Mouse (Mus musculus) hindbrain, embryonic 12.5 days (tissue): ENCODE measurements around the gene Acan. TPM values are rescaled to one million over a fixed set of nuclear protein-coding genes. Genes with fewer than 3 reads are reported as not detected.

Experiments used
- ATAC-seq: fragments of 200-750 bp; cut with Nextera tagmentation; 2 replicates; pipeline ENCODE4 v1.8.0; 2017; ENCODE audit warnings: moderate TSS enrichment; ENCODE audit not compliant: low FRiP score
- H3K27ac ChIP-seq: fragments of 300-500 bp; sonication (generic); 2 replicates; pipeline ENCODE4 v1.5.1; 2016; ENCODE audit warnings: mild to moderate bottlenecking
- H3K27me3 ChIP-seq: fragments of 300-500 bp; sonication (generic); 2 replicates; pipeline ENCODE4 v1.6.1; 2016; ENCODE audit warnings: mild to moderate bottlenecking
- H3K36me3 ChIP-seq: fragments of 300-500 bp; sonication (generic); 2 replicates; pipeline ENCODE4 v1.6.1; 2016; ENCODE audit warnings: mild to moderate bottlenecking
- H3K4me1 ChIP-seq: fragments of 300-500 bp; sonication (generic); 2 replicates; pipeline ENCODE4 v1.6.1; 2016
- H3K4me2 ChIP-seq: fragments of 300-500 bp; sonication (generic); replicated peaks from 2 replicates; pipeline ENCODE4 v1.6.1; 2016; ENCODE audit warnings: mild to moderate bottlenecking
- H3K4me3 ChIP-seq: fragments of 300-500 bp; sonication (generic); 2 replicates; pipeline ENCODE4 v1.5.1; 2016; ENCODE audit warnings: mild to moderate bottlenecking
- H3K9ac ChIP-seq: fragments of 300-500 bp; sonication (generic); 2 replicates; pipeline ENCODE4 v1.6.1; 2016; ENCODE audit warnings: mild to moderate bottlenecking, moderate library complexity
- H3K9me3 ChIP-seq: fragments of 300-500 bp; sonication (generic); replicated peaks from 2 replicates; pipeline ENCODE4 v1.6.1; 2016; ENCODE audit warnings: mild to moderate bottlenecking
- WGBS: fragments of 180-500 bp; shearing (Covaris S2); methylation state at CpG from one replicate; pipeline ENCODE4 v1.1.7; 2016; 5-methylcytosine and 5-hydroxymethylcytosine counted together
- polyA plus RNA-seq: library from polyadenylated mRNA; unstranded; fragments of >200 nt; fragmentation: Nextera tagmentation; extraction: Ambion mirVana; gene quantifications from 2 replicates; pipeline ENCODE4 v1.2.1, GENCODE M21; 2016

Gene Acan
- polyA plus RNA-seq = 4.4 and 11.8 TPM in 2 replicates

DNA sequence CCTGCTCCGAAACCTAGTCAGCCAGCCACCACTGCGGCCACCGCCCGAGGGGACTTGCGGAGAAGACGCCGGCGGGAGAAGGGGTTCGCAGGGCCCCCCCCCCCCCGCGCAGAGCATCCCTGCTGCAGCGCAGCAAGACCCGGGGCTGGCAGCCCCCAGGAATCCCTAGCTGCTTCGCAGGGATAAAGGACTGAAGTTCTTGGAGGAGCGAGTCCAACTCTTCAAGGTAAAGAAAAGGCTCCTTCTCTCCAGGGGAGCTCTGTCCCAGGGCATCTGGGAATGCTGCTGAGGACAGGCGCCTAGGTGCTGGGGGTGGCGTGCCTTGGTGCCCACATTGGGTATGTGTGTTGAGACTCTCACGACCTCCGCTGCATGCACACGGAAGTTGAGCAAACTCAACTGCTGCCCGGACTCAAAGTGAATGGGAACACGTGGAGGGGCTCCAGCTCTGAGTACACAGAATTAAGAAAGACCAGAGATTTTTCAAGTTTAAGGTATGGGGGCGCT lies at the start of gene Acan:
Acan (plus strand) TSS at position 101 of the 507 bp plus-strand sequence.
- no peaks in the 10 kb centered on the region for H3K36me3 ChIP-seq
- H3K27ac ChIP-seq = no peak within 1 kb of the TSS
- peak within 1 kb of the TSS; percentile 46 for H3K9ac ChIP-seq
- under 1% methylated on average over 17 of the region's 23 CpGs for WGBS
- peaks cover 14% of the 10 kb centered on the region for H3K4me1 ChIP-seq
- H3K9me3 ChIP-seq = no peaks in the 10 kb centered on the region
- H3K27me3 ChIP-seq = peaks cover 76% of the 10 kb centered on the region
- peak within 1 kb of the TSS; percentile 97 for H3K4me2 ChIP-seq
- 0 out of 2 replicates have a peak, but pooled peaks have one; percentile 26 for ATAC-seq
- peak within 1 kb of the TSS; percentile 55 for H3K4me3 ChIP-seq

- WGBS = 69% methylated on average over 9 of the region's 9 CpGs
- H3K9me3 ChIP-seq = no peaks in the 10 kb centered on the region
- no peaks in the 10 kb centered on the region for H3K4me1 ChIP-seq
- H3K27ac ChIP-seq = no peak overlapping the region
- no peaks in the 10 kb centered on the region for H3K27me3 ChIP-seq
- no peak overlapping the region for H3K9ac ChIP-seq
- H3K4me3 ChIP-seq = no peak overlapping the region
- ATAC-seq = no peak
- H3K4me2 ChIP-seq = no peak overlapping the region
- H3K36me3 ChIP-seq = no peaks in the 10 kb centered on the region
Observed at GRCm38 (mm10) chr7:79021293-79021905, 31.9 kb upstream of the Acan start.

DNA sequence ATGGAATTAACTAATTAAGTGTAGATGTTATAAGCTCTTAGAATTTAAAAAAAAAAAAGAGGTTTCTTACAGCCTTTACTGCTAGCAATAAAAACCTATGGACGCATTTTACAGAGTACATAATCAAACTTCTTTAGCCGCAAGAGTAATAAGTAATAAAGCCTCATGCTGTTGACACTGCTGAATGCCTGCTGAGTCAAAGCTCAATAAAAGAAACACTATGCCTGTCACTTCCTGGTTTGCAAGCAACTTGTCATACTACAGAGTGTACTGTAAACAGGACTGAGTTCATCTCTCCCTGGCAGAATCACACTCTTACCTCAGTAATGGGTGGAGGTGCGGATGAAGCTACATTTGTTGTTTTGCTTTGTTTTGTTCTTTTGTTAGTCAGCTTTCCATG lies 24.1 kb upstream of the Acan start:
- H3K9ac ChIP-seq = no peak overlapping the region
- H3K27ac ChIP-seq = no peak overlapping the region
- no peaks in the 10 kb centered on the region for H3K4me1 ChIP-seq
- no peaks in the 10 kb centered on the region for H3K9me3 ChIP-seq
- no peaks in the 10 kb centered on the region for H3K27me3 ChIP-seq
- no peak overlapping the region for H3K4me2 ChIP-seq
- H3K36me3 ChIP-seq = no peaks in the 10 kb centered on the region
- H3K4me3 ChIP-seq = no peak overlapping the region
- no peak for ATAC-seq
- 91% methylated on average over 3 of the region's 3 CpGs for WGBS

DNA sequence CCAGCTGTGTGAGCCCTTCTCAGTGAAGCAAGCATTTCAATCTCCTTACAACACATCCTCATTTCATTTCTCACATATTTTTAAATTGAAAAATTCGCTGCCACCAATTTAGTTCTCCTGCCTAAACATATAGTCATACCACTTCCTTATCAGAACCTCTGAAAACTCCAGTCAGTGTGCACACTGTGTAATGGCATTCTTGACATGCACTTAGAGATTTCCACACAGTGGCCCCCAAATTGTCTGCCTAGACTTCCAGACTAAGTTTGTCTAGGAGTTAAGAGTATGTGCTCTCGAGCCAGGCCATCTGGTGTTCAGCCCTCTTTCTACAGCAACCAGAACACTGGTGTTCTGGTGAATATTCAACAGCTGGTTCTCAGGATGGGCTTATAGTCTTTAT lies 19.5 kb upstream of the Acan start:
- Histone ChIP-seq H3K4me3 (no peak overlapping the region), H3K27ac (no peak overlapping the region), H3K4me2 (no peak overlapping the region), H3K36me3 (no peaks in the 10 kb centered on the region), H3K27me3 (no peaks in the 10 kb centered on the region), H3K9me3 (no peaks in the 10 kb centered on the region), H3K4me1 (no peaks in the 10 kb centered on the region), H3K9ac (no peak overlapping the region)
- 77% methylated on average over 2 of the region's 2 CpGs for WGBS
- no peak for ATAC-seq

DNA sequence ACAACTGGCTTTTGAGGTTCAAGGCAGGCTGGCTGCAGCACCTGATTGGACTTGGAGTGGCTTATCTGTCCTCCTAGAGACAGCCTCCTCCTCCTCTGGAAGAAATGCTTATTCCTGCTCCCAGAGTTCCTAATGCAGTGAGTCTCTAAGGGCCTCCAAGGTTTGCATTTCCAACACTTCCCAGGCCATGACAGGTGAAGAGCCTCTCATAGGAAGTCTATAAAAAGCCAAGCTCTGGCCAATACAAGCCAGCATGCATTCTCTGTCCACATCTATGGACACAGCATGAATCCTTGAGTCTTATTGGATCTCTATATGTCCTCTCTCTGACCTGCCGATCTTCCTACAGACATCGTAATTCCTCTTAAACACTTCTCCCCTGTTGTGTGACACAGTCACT lies 18.8 kb upstream of the Acan start:
- Histone ChIP-seq H3K36me3 (no peaks in the 10 kb centered on the region), H3K4me3 (no peak overlapping the region), H3K4me2 (no peak overlapping the region), H3K27ac (no peak overlapping the region), H3K4me1 (no peaks in the 10 kb centered on the region), H3K9ac (no peak overlapping the region), H3K9me3 (0 out of 2 replicates have a peak, but pooled peaks cover 6% of the 10 kb centered on the region), H3K27me3 (no peaks in the 10 kb centered on the region)
- WGBS = 82% methylated on average over 2 of the region's 2 CpGs
- ATAC-seq = no peak

- Histone ChIP-seq H3K4me3 (no peak overlapping the region), H3K9ac (no peak overlapping the region), H3K4me2 (no peak overlapping the region; the same call in 1 of the 2 replicates), H3K4me1 (peaks cover 14% of the 10 kb centered on the region), H3K27ac (no peak overlapping the region), H3K9me3 (no peaks in the 10 kb centered on the region), H3K27me3 (peaks cover 76% of the 10 kb centered on the region), H3K36me3 (no peaks in the 10 kb centered on the region)
- ATAC-seq = no peak
- 28% methylated on average over 5 of the region's 5 CpGs for WGBS
Observed at GRCm38 (mm10) chr7:79052081-79052480, 1.2 kb upstream of the Acan start.

DNA sequence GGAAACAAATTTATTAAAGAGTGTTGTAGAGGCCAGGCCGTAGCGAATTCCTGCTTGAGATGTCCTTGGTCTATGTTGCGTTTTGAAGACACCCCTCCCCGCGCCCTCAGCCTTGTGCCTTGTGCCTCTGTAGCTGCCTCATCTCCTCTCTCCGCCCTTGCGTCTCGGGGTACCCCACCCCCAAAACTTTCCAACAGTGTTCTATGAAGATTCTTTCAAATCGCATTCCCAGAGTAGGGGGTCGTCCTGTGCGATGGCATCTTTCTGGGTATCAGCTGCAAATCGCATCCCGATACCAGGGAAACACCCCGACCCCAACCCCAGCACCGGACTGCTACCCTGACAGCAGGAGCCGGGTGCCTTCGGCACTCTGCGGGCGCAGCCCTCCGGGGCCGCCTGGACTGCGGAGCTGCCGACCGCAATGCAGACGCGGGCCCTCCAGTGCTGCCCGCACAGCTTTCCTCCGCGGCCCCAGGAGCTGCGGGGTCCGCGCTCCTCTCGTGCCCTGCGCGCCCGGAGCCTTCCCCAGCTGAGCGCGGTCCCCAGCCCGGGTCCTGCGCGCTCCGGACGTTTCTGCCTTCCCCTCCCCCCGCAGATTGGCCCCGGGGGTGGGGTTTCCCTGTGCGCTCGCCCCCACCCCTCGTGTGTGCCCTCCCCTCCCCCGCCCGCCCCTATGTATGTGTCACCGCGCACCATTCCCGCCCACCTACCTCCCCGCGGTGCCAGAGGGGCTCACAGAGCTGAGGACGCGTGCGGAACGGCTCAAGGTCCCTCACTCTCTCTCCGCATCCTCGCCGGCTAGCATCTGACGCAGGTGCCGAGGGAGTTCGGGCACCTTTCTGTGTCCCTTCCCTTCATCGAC lies 531 bp upstream of the Acan start:
- no peak overlapping the region for H3K27ac ChIP-seq
- H3K9me3 ChIP-seq = no peaks in the 10 kb centered on the region
- H3K4me1 ChIP-seq = peaks cover 14% of the 10 kb centered on the region
- peak overlapping the region; percentile 55 for H3K4me3 ChIP-seq
- H3K9ac ChIP-seq = peak overlapping the region; percentile 46
- H3K36me3 ChIP-seq = no peaks in the 10 kb centered on the region
- ATAC-seq = peak; percentile 79
- H3K27me3 ChIP-seq = peaks cover 76% of the 10 kb centered on the region
- WGBS = under 1% methylated on average over 65 of the region's 66 CpGs
- H3K4me2 ChIP-seq = peak overlapping the region; percentile 97

DNA sequence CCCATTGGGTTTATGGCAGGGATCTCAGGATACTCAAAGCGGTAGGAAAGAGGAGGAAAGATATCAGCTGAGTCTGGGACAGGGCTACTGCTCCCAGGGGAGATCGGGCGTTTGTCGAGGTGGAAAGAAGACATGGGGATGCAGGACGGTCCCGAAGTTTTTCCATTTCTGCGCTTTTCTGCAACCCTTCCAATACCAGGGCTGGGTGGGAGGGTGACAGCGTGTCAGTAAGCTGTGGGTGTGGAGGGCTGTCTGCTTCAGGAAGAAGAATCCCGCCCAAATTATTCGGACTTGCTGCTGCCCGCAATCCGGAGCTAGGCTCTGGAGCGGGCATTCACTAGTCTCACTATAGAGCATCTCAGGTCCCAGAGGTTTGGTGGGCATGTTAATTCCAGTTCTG lies 828 bp downstream of the Acan start:
- H3K4me3 ChIP-seq = peak overlapping the region; percentile 55; the same call in 1 of the 2 replicates
- 11% methylated on average over 13 of the region's 13 CpGs for WGBS
- H3K27ac ChIP-seq = no peak overlapping the region
- no peaks in the 10 kb centered on the region for H3K36me3 ChIP-seq
- peak overlapping the region; percentile 97; the same call in 1 of the 2 replicates for H3K4me2 ChIP-seq
- ATAC-seq = no peak
- H3K27me3 ChIP-seq = peaks cover 72% of the 10 kb centered on the region
- no peaks in the 10 kb centered on the region for H3K9me3 ChIP-seq
- no peak overlapping the region for H3K9ac ChIP-seq
- peaks cover 14% of the 10 kb centered on the region for H3K4me1 ChIP-seq

GRCm38 (mm10) chr7:79058546-79058945 lies 5.3 kb downstream of the Acan start:
- Histone ChIP-seq H3K4me3 (no peak overlapping the region), H3K4me2 (no peak overlapping the region), H3K9ac (no peak overlapping the region), H3K27ac (no peak overlapping the region), H3K36me3 (no peaks in the 10 kb centered on the region), H3K27me3 (peaks cover 31% of the 10 kb centered on the region), H3K9me3 (no peaks in the 10 kb centered on the region), H3K4me1 (peaks cover 3% of the 10 kb centered on the region)
- 24% methylated on average over 2 of the region's 2 CpGs for WGBS
- no peak for ATAC-seq

DNA sequence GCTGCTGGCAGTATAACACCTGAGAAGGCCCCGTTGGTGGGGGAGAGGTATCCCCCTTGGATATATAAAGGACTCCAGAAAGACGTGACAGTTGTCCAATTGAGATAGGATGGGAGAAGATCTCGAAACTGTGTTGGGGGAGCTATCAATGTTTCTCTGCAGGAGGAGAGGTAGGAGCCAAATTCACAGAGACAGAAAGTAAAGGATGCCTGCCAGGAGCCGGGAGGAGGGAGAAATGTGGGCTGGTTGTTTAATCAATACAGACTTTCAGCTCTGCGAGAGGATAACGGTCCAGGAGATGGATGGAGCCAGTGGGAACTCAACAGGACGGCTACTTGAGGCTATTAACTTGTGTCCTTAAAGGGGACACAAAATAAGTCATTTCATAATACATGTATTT lies 14.2 kb downstream of the Acan start:
- H3K36me3 ChIP-seq = no peaks in the 10 kb centered on the region
- no peak overlapping the region for H3K4me2 ChIP-seq
- H3K27me3 ChIP-seq = no peaks in the 10 kb centered on the region
- no peak overlapping the region for H3K9ac ChIP-seq
- H3K27ac ChIP-seq = no peak overlapping the region
- H3K9me3 ChIP-seq = no peaks in the 10 kb centered on the region
- no peaks in the 10 kb centered on the region for H3K4me1 ChIP-seq
- no peak for ATAC-seq
- 69% methylated on average over 7 of the region's 7 CpGs for WGBS
- no peak overlapping the region for H3K4me3 ChIP-seq

DNA sequence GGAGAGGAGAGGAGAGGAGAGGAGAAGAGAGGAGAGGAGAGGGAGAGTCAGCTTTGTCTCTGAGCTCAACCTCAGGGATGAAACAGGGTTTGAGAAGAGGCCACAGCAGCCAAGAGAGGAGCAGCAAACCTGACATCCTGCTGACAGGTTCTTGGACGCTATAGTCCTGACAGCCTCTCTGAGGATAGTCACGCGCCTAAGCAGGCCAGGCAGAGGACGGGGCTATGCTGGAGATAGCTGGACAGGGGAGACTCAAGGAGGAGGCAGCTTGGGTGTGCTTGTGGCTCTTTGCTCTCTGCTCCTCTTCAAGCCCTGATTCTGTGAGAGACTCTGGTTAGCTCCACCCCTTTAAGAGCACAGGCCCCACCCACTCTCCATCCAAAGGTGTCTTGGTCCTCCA lies 14.9 kb downstream of the Acan start:
- H3K27me3 ChIP-seq = no peaks in the 10 kb centered on the region
- no peak overlapping the region for H3K27ac ChIP-seq
- no peaks in the 10 kb centered on the region for H3K36me3 ChIP-seq
- no peak for ATAC-seq
- no peaks in the 10 kb centered on the region for H3K9me3 ChIP-seq
- H3K9ac ChIP-seq = no peak overlapping the region
- H3K4me2 ChIP-seq = no peak overlapping the region
- 60% methylated on average over 4 of the region's 4 CpGs for WGBS
- no peak overlapping the region for H3K4me3 ChIP-seq
- H3K4me1 ChIP-seq = no peaks in the 10 kb centered on the region

GRCm38 (mm10) chr7:79079212-79079611 lies 25.9 kb downstream of the Acan start:
- no peaks in the 10 kb centered on the region for H3K27me3 ChIP-seq
- ATAC-seq = no peak
- no peaks in the 10 kb centered on the region for H3K9me3 ChIP-seq
- no peaks in the 10 kb centered on the region for H3K36me3 ChIP-seq
- no peak overlapping the region for H3K4me2 ChIP-seq
- H3K4me3 ChIP-seq = no peak overlapping the region
- 70% methylated on average over 3 of the region's 3 CpGs for WGBS
- H3K4me1 ChIP-seq = no peaks in the 10 kb centered on the region
- H3K27ac ChIP-seq = no peak overlapping the region
- H3K9ac ChIP-seq = no peak overlapping the region
